Mouse (Mus musculus) CH12.LX (cell line): Measurements from ENCODE around the gene Kcnk7.

Experiments used
- BHLHE40 ChIP-seq: IDR thresholded peaks from 2 replicates; pipeline ENCODE4 v1.6.1; 2011; ENCODE audit warnings: mild to moderate bottlenecking, low read depth, low read length, improper control_type of control experiment
- CTCF ChIP-seq, 2 experiments: IDR thresholded peaks in 1 of 2; conservative IDR thresholded peaks in 1 of 2; 2 replicates each; pipeline ENCODE4 v1.5.1; 2011 to 2012; ENCODE audit warnings: low read depth in 2 of 2, low read length in 2 of 2, improper control_type of control experiment in 1 of 2, inconsistent platforms in 1 of 2, mild to moderate bottlenecking in 1 of 2, moderate library complexity in 1 of 2

GRCm38 (mm10) chr19:5756321-5756985, 52.3 kb downstream of the Kcnk7 start:
- TF ChIP-seq BHLHE40 (no peak), CTCF (conservative IDR thresholded peaks at IDR 0.05 in 1 of 2, IDR thresholded peaks at IDR 0.05 in 1 of 2; ENCODE audit: low read depth in 2 of 2, low read length in 2 of 2) (no peak)
